Mouse (Mus musculus) urinary bladder, postnatal 36 days (tissue): ENCODE data around the gene Crygn.

Experiments
- DNase-seq, 2 experiments: peaks; one replicate each; pipeline ENCODE4 v3.0.0; 2022; ENCODE audit warnings: low spot score in 2 of 2, mixed read lengths in 1 of 2

Gene Crygn

DNA sequence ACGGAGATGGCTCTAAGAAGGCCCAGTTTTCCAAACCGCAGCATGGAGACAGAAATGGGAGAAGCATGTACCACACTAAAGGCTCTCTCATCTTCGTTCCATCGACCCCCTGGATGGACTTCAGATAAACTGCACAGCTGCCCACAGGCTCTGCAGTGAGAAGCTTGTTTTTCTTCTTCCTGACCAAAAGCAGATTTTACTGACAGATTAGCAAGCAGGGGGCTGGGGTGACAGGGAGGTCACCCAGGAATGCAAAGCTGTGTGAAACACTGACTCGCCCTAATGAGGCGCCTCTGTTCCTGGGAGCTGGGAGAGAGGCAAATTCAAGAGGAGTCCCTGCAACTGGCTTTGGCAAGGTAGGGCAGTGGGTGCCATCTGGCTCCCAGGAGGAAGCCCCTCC, 10.3 kb downstream of the Crygn start:
- DNase-seq, result no peak

DNA sequence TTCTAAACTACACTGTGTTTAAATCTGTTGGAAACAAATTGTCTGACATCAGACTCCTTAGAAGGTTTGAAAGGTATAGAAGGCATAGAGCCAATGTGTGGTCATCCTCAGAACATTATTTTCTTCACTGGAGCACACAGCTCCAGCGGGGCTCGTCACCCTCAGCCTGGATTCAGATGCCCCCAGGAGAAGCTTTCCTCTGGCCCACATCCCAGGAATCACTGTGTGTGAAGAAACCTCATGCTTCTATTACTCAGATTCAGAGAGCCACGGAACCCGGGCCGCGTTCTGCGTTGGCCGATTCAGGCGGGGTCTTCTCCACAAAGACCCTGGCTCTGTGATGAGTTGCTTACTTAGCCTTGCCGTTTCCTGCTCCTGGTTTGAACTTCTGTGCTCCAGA, 13.9 kb downstream of the Crygn start:
- no peak for DNase-seq

GRCm38 (mm10) chr5:24741172-24741885, 16.5 kb downstream of the Crygn start:
- no peak for DNase-seq

DNA sequence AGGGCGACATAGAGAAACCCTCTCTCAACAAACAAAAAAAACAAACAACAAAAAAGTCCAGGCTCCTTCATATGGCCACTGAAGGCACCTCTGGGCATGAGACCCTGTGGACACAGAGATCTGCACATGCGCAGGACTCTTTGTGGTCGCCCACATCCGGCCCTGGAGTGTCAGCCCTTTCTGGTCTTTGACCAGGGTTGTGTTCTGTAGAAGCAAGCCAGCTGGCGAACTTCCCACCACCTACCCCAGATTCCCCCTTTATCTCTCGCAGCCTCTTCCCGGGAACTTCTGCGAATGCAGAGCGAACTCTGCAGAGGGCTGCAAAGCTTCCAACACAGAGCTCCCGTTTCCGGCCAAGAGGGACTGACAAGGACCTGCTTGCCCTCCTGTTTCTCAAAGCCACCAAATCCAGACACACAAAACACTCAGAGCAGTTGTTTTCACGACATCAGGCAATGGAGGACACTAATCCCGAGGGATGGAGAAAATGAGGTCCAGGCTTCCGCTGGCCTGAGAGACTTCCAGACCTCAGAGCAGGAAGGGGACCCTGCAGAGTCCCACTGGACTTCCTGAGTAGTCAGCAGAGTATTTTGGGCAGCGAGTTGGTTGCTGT, 18.6 kb downstream of the Crygn start:
- DNase-seq, result peak in 1 of 2 experiments; percentile 53

GRCm38 (mm10) chr5:24738517-24738916, 19.3 kb downstream of the Crygn start:
- DNase-seq, result no peak

GRCm38 (mm10) chr5:24737595-24737994, 20.2 kb downstream of the Crygn start:
- no peak for DNase-seq

- no peak for DNase-seq
These were observed 23.9 kb downstream of the Crygn start for GRCm38 (mm10) chr5:24733771-24734426.

- no peak for DNase-seq
These were observed 24.7 kb downstream of the Crygn start for GRCm38 (mm10) chr5:24733134-24733533.

GRCm38 (mm10) chr5:24730986-24731385, 26.8 kb downstream of the Crygn start:
- DNase-seq, result no peak

- no peak for DNase-seq
These were observed 27.3 kb downstream of the Crygn start, which contains the start of gene Wdr86 for GRCm38 (mm10) chr5:24730488-24730871. Wdr86 (minus strand) TSS chr5:24730727.

GRCm38 (mm10) chr5:24729797-24730487, 27.9 kb downstream of the Crygn start:
- DNase-seq, result no peak

DNA sequence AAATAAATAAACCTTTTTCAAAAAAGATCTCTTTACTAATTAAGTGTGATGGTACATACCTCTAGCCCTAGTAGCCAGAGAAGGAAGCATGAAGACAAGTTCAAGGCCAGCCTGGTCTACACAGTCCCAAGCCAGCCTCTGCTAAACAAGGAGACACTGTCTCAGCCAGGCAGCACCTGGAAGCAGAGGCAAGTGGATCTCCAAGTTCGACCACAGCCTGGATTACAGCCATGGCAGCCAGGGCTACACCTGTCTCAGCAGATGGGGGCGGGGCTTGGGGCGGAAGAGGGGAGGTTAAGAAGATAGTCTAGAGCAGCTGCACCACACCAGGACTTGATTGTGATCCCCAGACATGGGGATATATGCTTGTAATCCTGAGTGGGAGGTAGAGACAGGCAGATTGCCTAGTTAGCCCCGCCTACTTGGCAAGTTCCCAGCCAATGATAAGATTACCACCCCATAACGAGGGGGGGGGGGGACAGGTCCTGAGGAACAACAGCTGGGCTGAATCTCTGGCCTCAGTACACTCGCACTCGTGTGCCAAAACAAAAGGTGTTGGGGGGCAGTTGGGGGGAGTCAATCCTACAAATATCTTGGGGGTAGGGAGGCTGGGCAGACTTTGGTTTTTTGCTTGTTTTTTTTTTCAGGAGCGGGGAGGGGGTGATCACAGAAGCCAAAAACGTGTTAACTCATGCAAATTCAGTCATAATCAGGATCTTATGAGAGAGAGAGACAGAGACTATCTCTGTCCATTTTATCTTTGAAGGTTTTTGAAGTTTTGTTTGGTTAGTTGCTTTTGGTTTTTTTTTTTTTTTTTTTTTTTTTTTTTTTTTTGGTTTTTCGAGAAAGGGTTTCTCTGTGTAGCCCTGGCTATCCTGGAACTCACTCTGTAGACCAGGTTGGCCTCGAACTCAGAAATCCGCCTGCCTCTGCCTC, 30.6 kb downstream of the Crygn start:
- no peak for DNase-seq

GRCm38 (mm10) chr5:24725897-24726296, 31.9 kb downstream of the Crygn start:
- DNase-seq, result no peak

GRCm38 (mm10) chr5:24724805-24725204, 33.0 kb downstream of the Crygn start:
- DNase-seq, result no peak

DNA sequence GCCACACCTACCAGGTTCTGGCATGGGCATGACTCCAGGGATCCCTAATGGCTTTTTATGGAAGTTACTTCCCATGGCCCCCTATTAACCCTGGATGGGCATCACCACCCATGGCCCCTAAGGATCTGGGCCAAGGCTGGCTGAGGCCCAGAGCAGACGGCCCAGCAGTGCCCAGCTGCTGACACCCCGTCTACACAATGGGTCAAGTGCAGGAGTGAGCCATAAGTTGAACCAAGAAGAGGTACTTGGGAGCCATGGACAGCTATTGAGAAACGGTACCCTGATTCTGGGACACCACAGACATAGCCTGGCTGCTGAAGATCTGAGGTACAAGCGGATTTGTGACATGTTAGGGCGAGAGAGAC, 33.6 kb downstream of the Crygn start:
- DNase-seq, result no peak

DNA sequence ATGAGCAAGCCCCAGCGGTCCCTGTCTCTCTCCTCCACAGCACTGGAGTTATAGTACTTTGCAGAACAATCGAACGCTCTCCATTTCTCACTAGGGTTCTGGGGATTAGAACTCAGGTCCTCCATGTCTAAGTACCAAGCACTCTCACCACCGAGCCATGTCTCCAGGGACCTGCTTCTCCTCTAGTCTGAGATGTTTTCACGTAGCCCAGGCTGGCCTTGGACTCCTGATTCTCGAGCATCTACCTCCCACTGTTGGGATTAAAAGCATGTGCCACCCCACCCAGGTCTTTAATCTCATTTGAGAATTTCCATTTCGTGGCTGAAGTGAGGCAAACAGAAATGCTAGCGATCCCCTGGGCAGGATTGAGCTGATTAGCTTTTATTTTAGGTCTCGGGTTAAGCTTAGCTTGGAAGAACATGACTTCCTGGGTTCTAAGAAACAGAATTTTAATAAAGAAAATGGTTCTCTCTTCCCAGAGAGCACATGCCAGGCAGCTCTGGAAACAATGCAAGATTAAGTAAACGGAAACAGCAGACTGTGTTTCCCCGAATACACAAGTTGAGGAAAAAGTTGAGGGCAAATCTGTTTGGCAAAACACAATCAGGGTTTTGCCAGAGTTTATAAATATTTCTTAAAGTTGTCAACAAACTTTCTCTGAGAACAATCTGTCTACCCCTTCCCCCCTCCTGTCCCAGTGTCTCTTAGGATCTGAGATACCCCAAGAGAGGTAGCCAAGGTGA, 34.1 kb downstream of the Crygn start:
- DNase-seq, result no peak

- no peak for DNase-seq
These were observed 38.0 kb downstream of the Crygn start for GRCm38 (mm10) chr5:24719852-24720251.

- no peak for DNase-seq
These were observed 39.7 kb downstream of the Crygn start for GRCm38 (mm10) chr5:24718076-24718475.

- no peak for DNase-seq
These were observed 43.8 kb downstream of the Crygn start for GRCm38 (mm10) chr5:24713987-24714386.

GRCm38 (mm10) chr5:24713199-24713598, 44.6 kb downstream of the Crygn start:
- DNase-seq, result no peak

- DNase-seq, result no peak
These were observed 46.2 kb downstream of the Crygn start for GRCm38 (mm10) chr5:24711615-24712014.
